Mouse (Mus musculus): ENCODE data around the gene 4930578C19Rik.
"Not testable (repeated sequence)": the region's sequence is repeated elsewhere in the genome, so short reads cannot be mapped to it uniquely, and the experiment has no call there.

The 4930578C19Rik gene

DNA sequence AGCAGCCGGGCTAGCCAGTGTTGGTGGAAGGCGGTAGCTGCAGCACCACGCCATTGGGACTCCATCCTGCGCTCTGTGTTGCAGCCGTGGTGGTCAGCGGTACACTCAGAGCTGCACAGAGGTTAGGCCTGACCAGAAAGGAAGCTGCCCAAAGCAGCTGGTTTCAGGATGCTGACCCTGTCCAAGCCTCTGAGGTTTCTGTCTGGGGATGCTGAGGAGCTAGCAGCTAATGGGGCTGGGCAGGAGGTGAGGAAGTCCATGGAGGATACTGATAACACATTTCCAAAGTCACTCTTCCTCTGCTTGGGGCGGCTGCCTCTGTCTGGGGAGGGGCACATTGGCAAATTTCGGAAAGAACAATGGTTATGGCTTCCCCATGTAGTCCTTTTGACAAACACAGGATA is at the start of gene 4930578C19Rik:
Gene 4930578C19Rik, minus strand, starts transcription at position 200 of the 404 bp plus-strand sequence.
- in situ Hi-C loops (cut with MboI, MseI) = no loop called here

GRCm38 (mm10) chrX:18467690-18468089 is 6.5 kb upstream of the 4930578C19Rik start:
- in situ Hi-C loops (cut with MboI, MseI) = no loop called here

GRCm38 (mm10) chrX:18462879-18463278 is 1.7 kb upstream of the 4930578C19Rik start:
- in situ Hi-C loops (cut with MboI, MseI) = no loop called here

DNA sequence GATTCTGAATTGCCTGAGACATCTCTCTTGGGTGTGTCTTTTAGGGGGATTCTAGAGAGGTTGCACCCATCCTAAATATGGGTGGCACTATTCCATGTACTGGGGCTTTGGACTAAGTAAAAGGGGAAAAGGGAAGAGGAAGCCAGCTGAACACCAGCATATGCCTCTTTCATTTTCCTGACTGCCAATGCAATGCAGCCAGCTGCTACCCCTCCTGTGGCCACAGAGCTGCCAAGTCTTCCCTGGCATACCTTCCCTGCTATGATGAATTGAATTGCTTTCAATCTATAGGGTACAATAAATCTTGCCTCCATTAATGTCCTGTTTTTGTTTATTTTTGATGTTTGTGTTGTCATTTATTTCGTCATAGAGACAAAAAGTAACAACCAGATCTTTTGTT is 9.6 kb downstream of the 4930578C19Rik start:
- in situ Hi-C loops (cut with MboI, MseI) = no loop called here

GRCm38 (mm10) chrX:18442066-18442465 is 19.1 kb downstream of the 4930578C19Rik start:
- in situ Hi-C loops (cut with MboI, MseI) = no loop called here

- in situ Hi-C loops (cut with MboI, MseI) = no loop called here
Observed at GRCm38 (mm10) chrX:18425451-18425850, 35.7 kb downstream of the 4930578C19Rik start.

GRCm38 (mm10) chrX:18423206-18423605 is 38.0 kb downstream of the 4930578C19Rik start:
- in situ Hi-C loops (cut with MboI, MseI) = no loop called here

DNA sequence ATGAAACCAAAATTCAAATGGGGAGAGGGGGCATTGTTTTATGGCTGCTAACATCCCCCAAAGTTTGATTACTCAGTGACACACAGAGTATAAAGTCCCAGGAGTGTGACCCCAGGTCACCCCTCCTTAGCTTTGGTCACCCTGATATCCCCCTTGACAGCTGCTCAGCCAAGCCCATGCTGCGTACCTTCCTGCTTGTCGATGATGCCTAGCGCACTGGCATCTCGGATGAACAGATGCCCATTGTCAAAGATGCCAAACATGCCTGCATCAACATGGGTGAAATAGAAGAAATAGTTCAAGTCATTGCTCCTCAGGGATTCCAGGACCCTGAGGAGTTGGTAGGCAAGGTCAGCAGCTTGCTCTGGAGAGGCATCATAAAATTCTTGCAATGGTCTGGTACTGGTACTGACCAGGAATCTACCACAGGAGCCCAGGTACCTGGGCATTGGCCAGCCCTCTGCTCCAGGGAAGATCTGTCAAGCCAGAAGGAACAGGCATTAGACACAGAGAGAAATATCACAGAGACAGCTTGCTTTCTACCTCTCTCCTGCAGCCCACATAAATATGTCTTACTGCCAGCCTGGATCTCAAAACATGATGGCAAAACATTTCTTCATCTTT is 40.9 kb downstream of the 4930578C19Rik start:
- in situ Hi-C loops (cut with MboI, MseI) = no loop called here

- in situ Hi-C loops (cut with MboI, MseI) = no loop called here
Observed at GRCm38 (mm10) chrX:18418977-18419376, 42.2 kb downstream of the 4930578C19Rik start.

DNA sequence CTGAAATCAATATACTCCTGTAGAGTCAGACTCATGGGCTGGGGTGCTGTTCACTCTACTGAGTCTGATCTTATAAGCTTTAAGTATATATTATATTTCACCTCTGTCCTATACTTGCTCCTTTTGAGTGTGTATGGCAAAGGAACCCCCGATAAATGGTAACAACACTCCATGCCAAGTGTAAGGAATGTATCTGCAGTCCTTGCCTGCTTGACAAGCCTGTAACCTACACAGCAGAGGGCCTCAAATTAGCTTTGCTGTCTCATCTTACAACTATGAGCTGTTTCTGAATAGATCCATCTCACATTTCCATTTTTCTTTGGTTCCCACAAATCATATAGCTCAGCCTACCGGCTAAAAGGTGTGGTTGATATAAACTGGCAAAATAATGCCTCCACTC is 46.6 kb downstream of the 4930578C19Rik start:
- in situ Hi-C loops (cut with MboI, MseI) = no loop called here

DNA sequence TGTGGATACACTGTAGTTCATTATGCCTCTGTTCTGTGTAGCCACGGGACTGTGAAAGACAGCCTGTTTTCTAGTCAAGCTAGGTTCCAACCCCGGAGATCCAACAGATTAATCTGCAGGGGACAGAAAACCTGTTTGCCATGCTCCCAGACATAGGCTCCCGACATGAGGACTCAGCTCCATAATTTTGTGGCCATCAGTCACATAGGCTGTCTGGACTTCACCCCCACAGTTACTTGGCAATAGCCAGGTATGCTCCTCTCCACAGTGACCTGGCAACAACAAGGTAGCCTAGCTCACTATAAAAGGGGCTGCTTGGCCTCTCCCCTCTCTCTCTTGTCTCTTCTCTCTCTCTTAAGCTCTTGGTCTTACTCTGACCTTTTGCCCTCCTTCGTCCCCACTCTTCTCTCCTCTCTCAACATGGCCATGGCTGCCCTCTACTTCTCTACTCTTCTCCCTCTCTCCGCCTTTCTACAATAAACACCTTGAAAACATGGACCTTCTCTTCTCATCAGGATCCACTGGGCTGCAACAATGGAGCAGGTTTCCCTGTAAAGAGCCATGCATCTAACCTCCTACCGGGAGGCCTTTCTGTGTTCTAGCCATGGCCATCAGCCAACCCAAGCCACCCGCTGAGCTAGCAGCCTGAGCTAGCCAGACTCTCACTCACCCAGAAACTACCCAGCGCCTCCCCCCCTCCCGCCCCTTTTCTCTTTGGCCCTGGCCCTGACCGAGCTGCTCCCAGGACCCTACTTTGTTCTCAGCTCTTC is 49.9 kb downstream of the 4930578C19Rik start:
- in situ Hi-C loops (cut with MboI, MseI) = no loop called here

DNA sequence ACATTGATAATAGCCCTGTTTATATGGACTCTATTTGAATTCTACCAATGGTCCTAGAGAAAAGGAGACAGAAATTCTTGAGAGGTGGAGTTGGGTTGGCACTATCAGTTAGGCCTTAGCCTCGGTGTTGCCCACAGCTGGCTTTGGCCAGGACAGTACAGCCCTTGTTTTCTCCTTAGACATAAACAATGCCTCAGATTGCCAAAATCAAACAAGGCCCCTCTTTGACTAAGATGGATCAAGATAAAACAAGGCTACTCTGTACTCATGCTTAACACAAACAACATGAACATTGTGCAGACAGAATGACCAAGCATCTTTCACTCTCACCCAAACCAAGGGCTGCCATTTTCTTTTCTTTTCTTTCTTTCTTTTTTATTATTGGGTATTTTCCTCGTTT is 51.6 kb downstream of the 4930578C19Rik start:
- in situ Hi-C loops (cut with MboI, MseI) = no loop called here

DNA sequence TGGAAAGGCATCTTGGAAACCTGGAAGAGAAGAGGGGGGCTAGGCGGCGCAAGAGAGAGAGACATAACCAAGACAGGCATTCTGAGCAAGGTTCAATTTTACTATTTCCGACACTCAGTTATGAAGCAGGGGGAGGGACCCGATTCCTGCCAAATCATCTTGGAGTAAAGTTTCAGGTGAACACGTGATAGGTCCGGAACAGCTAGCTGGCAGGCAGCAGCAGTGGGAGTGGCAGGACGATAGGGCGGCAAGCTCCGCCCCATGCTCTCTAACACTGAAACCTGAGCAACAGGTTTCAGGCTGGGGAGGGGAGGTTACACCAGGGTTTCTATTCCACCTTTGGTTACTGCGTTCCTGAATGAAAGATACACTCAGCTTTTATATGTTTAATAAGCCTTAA is 58.9 kb downstream of the 4930578C19Rik start:
- in situ Hi-C loops (cut with MboI, MseI) = no loop called here

DNA sequence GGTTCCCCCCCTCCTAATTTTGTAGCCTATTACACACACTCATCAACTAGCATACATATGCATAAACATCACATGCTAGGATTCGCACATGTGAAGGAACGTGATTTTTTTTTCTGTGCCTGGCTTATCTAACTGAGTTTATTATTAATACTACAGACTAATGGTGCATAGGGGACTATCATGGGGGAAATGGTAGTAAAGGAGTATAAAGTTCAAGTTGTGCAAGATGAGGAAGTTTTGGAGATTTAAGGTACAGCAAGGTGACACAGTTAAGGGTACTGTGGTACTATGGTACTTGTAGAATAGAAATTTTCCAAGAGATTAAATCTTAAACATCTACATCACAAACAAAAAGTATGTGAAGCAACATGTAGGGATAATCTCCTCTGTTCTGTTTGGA is 64.5 kb downstream of the 4930578C19Rik start:
- in situ Hi-C loops (cut with MboI, MseI) = no loop called here

- in situ Hi-C loops (cut with MboI, MseI) = not testable (repeated sequence)
Observed at GRCm38 (mm10) chrX:18384181-18384580, 77.0 kb downstream of the 4930578C19Rik start.

Measured in regulatory T cell (primary cell).